Mouse (Mus musculus) heart, embryonic 15.5 days (tissue): ENCODE measurements around the gene Cela2a. TPM values are rescaled to one million over a fixed set of nuclear protein-coding genes. Genes with fewer than 3 reads are reported as not detected.
"Not testable (repeated sequence)": the region's sequence is repeated elsewhere in the genome, so short reads cannot be mapped to it uniquely, and the experiment has no call there.

Experiments used
- ATAC-seq: fragments of 200-750 bp; cut with Nextera tagmentation; replicated peaks from 2 replicates; pipeline ENCODE4 v1.8.0; 2017; ENCODE audit warnings: low read depth, moderate TSS enrichment; ENCODE audit not compliant: insufficient number of reproducible peaks, insufficient read depth, low FRiP score
- H3K27ac ChIP-seq: fragments of 300-500 bp; sonication (generic); 2 replicates; pipeline ENCODE4 v1.5.1; 2015; ENCODE audit warnings: mild to moderate bottlenecking, inconsistent platforms
- H3K27me3 ChIP-seq: fragments of 300-500 bp; sonication (generic); 2 replicates; pipeline ENCODE4 v1.6.1; 2015; ENCODE audit warnings: inconsistent platforms
- H3K36me3 ChIP-seq: fragments of 300-500 bp; sonication (generic); 2 replicates; pipeline ENCODE4 v1.6.1; 2015; ENCODE audit warnings: mild to moderate bottlenecking, inconsistent platforms
- H3K4me1 ChIP-seq: fragments of 300-500 bp; sonication (generic); replicated peaks from 2 replicates; pipeline ENCODE4 v1.6.1; 2015; ENCODE audit warnings: inconsistent platforms
- H3K4me2 ChIP-seq: fragments of 300-500 bp; sonication (generic); 2 replicates; pipeline ENCODE4 v1.6.1; 2015; ENCODE audit warnings: inconsistent platforms, mild to moderate bottlenecking, moderate library complexity
- H3K4me3 ChIP-seq: fragments of 300-500 bp; sonication (generic); 2 replicates; pipeline ENCODE4 v1.5.1; 2015; ENCODE audit warnings: mild to moderate bottlenecking, inconsistent platforms
- H3K9ac ChIP-seq: fragments of 300-500 bp; sonication (generic); 2 replicates; pipeline ENCODE4 v1.6.1; 2015; ENCODE audit warnings: mild to moderate bottlenecking, inconsistent platforms
- H3K9me3 ChIP-seq: fragments of 300-500 bp; sonication (generic); replicated peaks from 2 replicates; pipeline ENCODE4 v1.6.1; 2016; ENCODE audit warnings: inconsistent platforms
- WGBS: fragments of 180-500 bp; shearing (Covaris S2); methylation state at CpG from one replicate; pipeline ENCODE4 v1.1.7; 2015; ENCODE audit warnings: mixed read lengths; 5-methylcytosine and 5-hydroxymethylcytosine counted together
- polyA plus RNA-seq: library from polyadenylated mRNA; unstranded; fragments of >200 nt; fragmentation: Nextera tagmentation; extraction: Ambion mirVana; gene quantifications from 2 replicates; pipeline ENCODE4 v1.2.1, GENCODE M21; 2015

The Cela2a gene
- polyA plus RNA-seq, 1 experiment from 2014 or later, result 0.35 TPM

- H3K4me2 ChIP-seq, result no peak overlapping the region
- no peak overlapping the region for H3K27ac ChIP-seq
- peaks cover 14% of the 10 kb centered on the region for H3K4me1 ChIP-seq
- H3K9me3 ChIP-seq, result no peaks in the 10 kb centered on the region
- H3K27me3 ChIP-seq, result no peaks in the 10 kb centered on the region
- H3K9ac ChIP-seq, result no peak overlapping the region
- H3K4me3 ChIP-seq, result no peak overlapping the region
- ATAC-seq, result no peak
- peaks cover 32% of the 10 kb centered on the region for H3K36me3 ChIP-seq
- WGBS, result 74% methylated on average over 6 of the region's 6 CpGs
These were observed 38.9 kb downstream of the Cela2a start for GRCm38 (mm10) chr4:141787046-141787445.

- no peak overlapping the region for H3K9ac ChIP-seq
- H3K36me3 ChIP-seq, result peaks cover 41% of the 10 kb centered on the region
- no peak overlapping the region for H3K27ac ChIP-seq
- no peak overlapping the region for H3K4me2 ChIP-seq
- no peaks in the 10 kb centered on the region for H3K27me3 ChIP-seq
- H3K9me3 ChIP-seq, result no peaks in the 10 kb centered on the region
- H3K4me3 ChIP-seq, result no peak overlapping the region
- H3K4me1 ChIP-seq, result peaks cover 10% of the 10 kb centered on the region
- 84% methylated on average over 13 of the region's 13 CpGs for WGBS
- ATAC-seq, result no peak
These were observed 39.8 kb downstream of the Cela2a start for GRCm38 (mm10) chr4:141786141-141786540.

GRCm38 (mm10) chr4:141784835-141785234 is 41.1 kb downstream of the Cela2a start:
- Histone ChIP-seq H3K36me3 (peaks cover 54% of the 10 kb centered on the region), H3K4me2 (no peak overlapping the region), H3K4me3 (no peak overlapping the region), H3K9me3 (no peaks in the 10 kb centered on the region), H3K9ac (no peak overlapping the region), H3K27me3 (no peaks in the 10 kb centered on the region), H3K27ac (no peak overlapping the region), H3K4me1 (peaks cover 4% of the 10 kb centered on the region)
- ATAC-seq, result no peak
- 78% methylated on average over 5 of the region's 5 CpGs for WGBS

GRCm38 (mm10) chr4:141781201-141781985 is 44.6 kb downstream of the Cela2a start:
- no peaks in the 10 kb centered on the region for H3K4me1 ChIP-seq
- no peak overlapping the region for H3K27ac ChIP-seq
- no peak overlapping the region for H3K4me3 ChIP-seq
- H3K9me3 ChIP-seq, result no peaks in the 10 kb centered on the region
- H3K9ac ChIP-seq, result no peak overlapping the region
- ATAC-seq, result no peak
- 95% methylated on average over 8 of the region's 8 CpGs for WGBS
- no peaks in the 10 kb centered on the region for H3K27me3 ChIP-seq
- H3K4me2 ChIP-seq, result no peak overlapping the region
- peaks cover 69% of the 10 kb centered on the region for H3K36me3 ChIP-seq

- no peaks in the 10 kb centered on the region for H3K9me3 ChIP-seq
- H3K27ac ChIP-seq, result no peak overlapping the region
- H3K4me3 ChIP-seq, result no peak overlapping the region
- 80% methylated on average over 8 of the region's 8 CpGs for WGBS
- no peak overlapping the region for H3K9ac ChIP-seq
- no peak overlapping the region for H3K4me2 ChIP-seq
- no peaks in the 10 kb centered on the region for H3K4me1 ChIP-seq
- peaks cover 84% of the 10 kb centered on the region for H3K36me3 ChIP-seq
- no peak for ATAC-seq
- no peaks in the 10 kb centered on the region for H3K27me3 ChIP-seq
These were observed 46.1 kb downstream of the Cela2a start for GRCm38 (mm10) chr4:141779828-141780227.

- not testable (repeated sequence) for H3K4me3 ChIP-seq, H3K27ac ChIP-seq, H3K9me3 ChIP-seq, ATAC-seq, H3K4me2 ChIP-seq, H3K27me3 ChIP-seq, H3K9ac ChIP-seq
- Histone ChIP-seq H3K36me3 (peaks cover 74% of the 10 kb centered on the region), H3K4me1 (peaks cover 13% of the 10 kb centered on the region)
- 89% methylated on average over 4 of the region's 4 CpGs for WGBS
These were observed 52.9 kb downstream of the Cela2a start for GRCm38 (mm10) chr4:141773019-141773418.

GRCm38 (mm10) chr4:141771823-141772222 is 54.1 kb downstream of the Cela2a start:
- Histone ChIP-seq H3K36me3 (peaks cover 66% of the 10 kb centered on the region), H3K9me3 (no peaks in the 10 kb centered on the region), H3K4me3 (no peak overlapping the region), H3K4me2 (no peak overlapping the region), H3K9ac (no peak overlapping the region), H3K27ac (no peak overlapping the region), H3K27me3 (no peaks in the 10 kb centered on the region), H3K4me1 (peaks cover 25% of the 10 kb centered on the region)
- no peak for ATAC-seq
- 81% methylated on average over 8 of the region's 8 CpGs for WGBS

GRCm38 (mm10) chr4:141769501-141770160 is 56.3 kb downstream of the Cela2a start:
- Histone ChIP-seq H3K9me3 (no peaks in the 10 kb centered on the region), H3K36me3 (peaks cover 49% of the 10 kb centered on the region), H3K27ac (no peak overlapping the region; the same call in 1 of the 2 replicates), H3K4me3 (no peak overlapping the region), H3K4me2 (no peak overlapping the region), H3K4me1 (peaks cover 36% of the 10 kb centered on the region), H3K27me3 (no peaks in the 10 kb centered on the region), H3K9ac (no peak overlapping the region)
- 43% methylated on average over 8 of the region's 8 CpGs for WGBS
- ATAC-seq, result no peak

GRCm38 (mm10) chr4:141767353-141768036 is 58.5 kb downstream of the Cela2a start:
- Histone ChIP-seq H3K4me3 (peak overlapping the region; percentile 19), H3K27ac (peak overlapping the region; percentile 95), H3K36me3 (peaks cover 47% of the 10 kb centered on the region; the same call in 1 of the 2 replicates), H3K27me3 (no peaks in the 10 kb centered on the region), H3K9me3 (no peaks in the 10 kb centered on the region), H3K4me1 (peaks cover 36% of the 10 kb centered on the region), H3K9ac (peak overlapping the region; percentile 20; the same call in 1 of the 2 replicates), H3K4me2 (peak overlapping the region; percentile 50)
- ATAC-seq, result peak; percentile 89
- WGBS, result 34% methylated on average over 19 of the region's 19 CpGs

GRCm38 (mm10) chr4:141766668-141767352 is 59.1 kb downstream of the Cela2a start:
- H3K27ac ChIP-seq, result peak overlapping the region; percentile 95
- peak overlapping the region; percentile 50 for H3K4me2 ChIP-seq
- H3K4me1 ChIP-seq, result peaks cover 36% of the 10 kb centered on the region
- WGBS, result 19% methylated on average over 19 of the region's 19 CpGs
- H3K9ac ChIP-seq, result 0 out of 2 replicates have a peak overlapping the region, but pooled peaks have one; percentile 20
- ATAC-seq, result peak; percentile 58
- no peaks in the 10 kb centered on the region for H3K27me3 ChIP-seq
- H3K36me3 ChIP-seq, result peaks cover 48% of the 10 kb centered on the region
- no peaks in the 10 kb centered on the region for H3K9me3 ChIP-seq
- peak overlapping the region; percentile 2; the same call in 1 of the 2 replicates for H3K4me3 ChIP-seq

GRCm38 (mm10) chr4:141766316-141766667 is 59.7 kb downstream of the Cela2a start:
- WGBS, result 52% methylated on average over 8 of the region's 8 CpGs
- Histone ChIP-seq H3K4me2 (peak overlapping the region; percentile 50), H3K9ac (no peak overlapping the region), H3K4me3 (peak overlapping the region; percentile 2; the same call in 1 of the 2 replicates), H3K27ac (peak overlapping the region; percentile 95), H3K36me3 (peaks cover 48% of the 10 kb centered on the region), H3K4me1 (peaks cover 36% of the 10 kb centered on the region), H3K27me3 (no peaks in the 10 kb centered on the region), H3K9me3 (no peaks in the 10 kb centered on the region)
- no peak; the same call in 1 of the 2 replicates for ATAC-seq
